Mouse (Mus musculus) stomach, embryonic 14.5 days (tissue): ENCODE results near the gene Snai3. TPM values are rescaled to one million over a fixed set of nuclear protein-coding genes. Genes with fewer than 3 reads are reported as not detected.

Experiments used
- ATAC-seq: fragments of 200-750 bp; cut with Nextera tagmentation; 2 replicates; pipeline ENCODE4 v1.8.0; 2017; ENCODE audit warnings: low read depth, moderate TSS enrichment; ENCODE audit not compliant: insufficient number of reproducible peaks, insufficient read depth, low FRiP score
- H3K27ac ChIP-seq: fragments of 300-500 bp; sonication (generic); 2 replicates; pipeline ENCODE4 v1.5.1; 2014; ENCODE audit warnings: mild to moderate bottlenecking, low read length, moderate library complexity, mixed read lengths
- H3K27me3 ChIP-seq: fragments of 300-500 bp; sonication (generic); 2 replicates; pipeline ENCODE4 v1.6.1; 2014; ENCODE audit warnings: low read length, control low read depth, mixed read lengths; ENCODE audit not compliant: control insufficient read depth, insufficient read depth
- H3K36me3 ChIP-seq: fragments of 300-500 bp; sonication (generic); 2 replicates; pipeline ENCODE4 v1.6.1; 2014; ENCODE audit warnings: mild to moderate bottlenecking, control low read depth, low read length, moderate library complexity, mixed read lengths; ENCODE audit not compliant: control insufficient read depth, insufficient read depth
- H3K4me1 ChIP-seq: fragments of 300-500 bp; sonication (generic); 2 replicates; pipeline ENCODE4 v1.6.1; 2014; ENCODE audit warnings: low read length, control low read depth, mixed read lengths; ENCODE audit not compliant: control insufficient read depth, insufficient read depth
- H3K4me2 ChIP-seq: fragments of 300-500 bp; sonication (generic); replicated peaks from 2 replicates; pipeline ENCODE4 v1.6.1; 2014; ENCODE audit warnings: low read depth, low read length, control low read depth
- H3K4me3 ChIP-seq: fragments of 300-500 bp; sonication (generic); 2 replicates; pipeline ENCODE4 v1.5.1; 2014; ENCODE audit warnings: low read depth, low read length, control low read depth
- H3K9ac ChIP-seq: fragments of 300-500 bp; sonication (generic); replicated peaks from 2 replicates; pipeline ENCODE4 v1.6.1; 2014; ENCODE audit warnings: low read depth, mild to moderate bottlenecking, control low read depth, low read length, moderate library complexity, mixed read lengths
- H3K9me3 ChIP-seq: fragments of 300-500 bp; sonication (generic); 2 replicates; pipeline ENCODE4 v1.6.1; 2016; ENCODE audit warnings: low read depth, low read length, control low read depth; ENCODE audit not compliant: control insufficient read depth
- WGBS: fragments of 180-500 bp; shearing (Covaris S2); extraction: QIAGEN DNeasy Blood & Tissue Kit; methylation state at CpG from one replicate; pipeline ENCODE4 v1.1.7; 2014; 5-methylcytosine and 5-hydroxymethylcytosine counted together
- microRNA-seq: library from miRNA; unstranded; fragments of <30 nt; microRNA quantifications from one replicate; pipeline ENCODE4, GENCODE M21; 2016
- polyA plus RNA-seq: library from polyadenylated mRNA; unstranded; fragments of >200 nt; fragmentation: Nextera tagmentation; extraction: Ambion mirVana; gene quantifications from 2 replicates; pipeline ENCODE4 v1.2.1, GENCODE M21; 2014

Gene Snai3
- polyA plus RNA-seq, 1 experiment from 2014 or later, result 0.39 TPM

- WGBS, result 61% methylated on average over 9 of the region's 9 CpGs
Observed at GRCm38 (mm10) chr8:122419881-122420555, 40.5 kb downstream of the Snai3 start.

GRCm38 (mm10) chr8:122415554-122415953, 45.0 kb downstream of the Snai3 start:
- Histone ChIP-seq H3K27me3 (no peaks in the 10 kb centered on the region), H3K27ac (no peak overlapping the region), H3K36me3 (peaks cover 73% of the 10 kb centered on the region), H3K4me1 (no peaks in the 10 kb centered on the region), H3K9me3 (no peaks in the 10 kb centered on the region), H3K4me2 (no peak overlapping the region), H3K4me3 (no peak overlapping the region), H3K9ac (no peak overlapping the region)
- ATAC-seq, result no peak
- WGBS, result 86% methylated on average over 6 of the region's 6 CpGs

More at GRCm38 (mm10) chr8:122419881-122420555, 40.5 kb downstream of the Snai3 start:
- peaks cover 36% of the 10 kb centered on the region for H3K36me3 ChIP-seq
- H3K27me3 ChIP-seq, result no peaks in the 10 kb centered on the region
- no peak overlapping the region for H3K9ac ChIP-seq
- no peak overlapping the region for H3K4me3 ChIP-seq
- ATAC-seq, result no peak
- no peaks in the 10 kb centered on the region for H3K4me1 ChIP-seq
- H3K4me2 ChIP-seq, result no peak overlapping the region
- no peaks in the 10 kb centered on the region for H3K9me3 ChIP-seq
- H3K27ac ChIP-seq, result no peak overlapping the region

- no peak overlapping the region for H3K9ac ChIP-seq
- no peaks in the 10 kb centered on the region for H3K4me1 ChIP-seq
- no peaks in the 10 kb centered on the region for H3K27me3 ChIP-seq
- H3K9me3 ChIP-seq, result no peaks in the 10 kb centered on the region
- no peak overlapping the region for H3K4me3 ChIP-seq
- ATAC-seq, result no peak
- peaks cover 86% of the 10 kb centered on the region for H3K36me3 ChIP-seq
- no peak overlapping the region for H3K27ac ChIP-seq
- 83% methylated on average over 9 of the region's 9 CpGs for WGBS
- no peak overlapping the region for H3K4me2 ChIP-seq
Observed at GRCm38 (mm10) chr8:122414311-122414710, 46.2 kb downstream of the Snai3 start.

- no peak overlapping the region for H3K4me3 ChIP-seq
- H3K4me2 ChIP-seq, result no peak overlapping the region
- H3K27ac ChIP-seq, result no peak overlapping the region
- ATAC-seq, result no peak
- 93% methylated on average over 7 of the region's 7 CpGs for WGBS
- H3K27me3 ChIP-seq, result no peaks in the 10 kb centered on the region
- H3K9ac ChIP-seq, result no peak overlapping the region
- H3K9me3 ChIP-seq, result no peaks in the 10 kb centered on the region
- peaks cover 83% of the 10 kb centered on the region for H3K36me3 ChIP-seq
- no peaks in the 10 kb centered on the region for H3K4me1 ChIP-seq
Observed at GRCm38 (mm10) chr8:122407678-122408077, 52.9 kb downstream of the Snai3 start.

GRCm38 (mm10) chr8:122405146-122405805, 55.3 kb downstream of the Snai3 start:
- 0 out of 2 replicates have a peak, but pooled peaks have one; percentile 28 for ATAC-seq
- H3K36me3 ChIP-seq, result peaks cover 82% of the 10 kb centered on the region
- H3K4me2 ChIP-seq, result no peak overlapping the region
- H3K27ac ChIP-seq, result no peak overlapping the region
- H3K9me3 ChIP-seq, result no peaks in the 10 kb centered on the region
- no peak overlapping the region for H3K9ac ChIP-seq
- 88% methylated on average over 9 of the region's 9 CpGs for WGBS
- H3K4me1 ChIP-seq, result no peaks in the 10 kb centered on the region
- H3K27me3 ChIP-seq, result no peaks in the 10 kb centered on the region
- H3K4me3 ChIP-seq, result no peak overlapping the region

Small RNA genes within 50 kb of the gene (microRNA-seq; reads per million reads assigned to microRNA genes)
- not detected for gene Gm24366

Other genes with a start within 250 kb of the Snai3 start
- 3.1 TPM in 2 replicates for gene Zfpm1, start 178.6 kb downstream of the Snai3 start, polyA plus RNA-seq
- gene Trhr2, start 100.0 kb downstream of the Snai3 start, polyA plus RNA-seq, result not detected in 2 replicates
- 30.5 and 34.8 TPM in 2 replicates for gene Zc3h18, start 84.1 kb downstream of the Snai3 start, polyA plus RNA-seq
- 0.36 TPM in 1 of 2 replicates, not detected in the other for gene Il17c, start 38.7 kb downstream of the Snai3 start, polyA plus RNA-seq
- 202 and 217 TPM in 2 replicates for gene Cyba, start 27.8 kb downstream of the Snai3 start, polyA plus RNA-seq
- gene Mvd, start 17.3 kb downstream of the Snai3 start, polyA plus RNA-seq, result 38.3 and 42.1 TPM in 2 replicates
- 31.5 and 34.3 TPM in 2 replicates for gene Rnf166, start 15.3 kb upstream of the Snai3 start, polyA plus RNA-seq
- gene Ctu2, start 15.4 kb upstream of the Snai3 start, polyA plus RNA-seq, result 46.4 and 54.0 TPM in 2 replicates
- 15.6 and 24.2 TPM in 2 replicates for gene Piezo1, start 90.6 kb upstream of the Snai3 start, polyA plus RNA-seq
- 34.8 and 36.4 TPM in 2 replicates for gene Cdt1, start 107.3 kb upstream of the Snai3 start, polyA plus RNA-seq
- gene Aprt, start 116.2 kb upstream of the Snai3 start, polyA plus RNA-seq, result 394 and 436 TPM in 2 replicates
- 12.6 and 14.6 TPM in 2 replicates for gene Galns, start 150.7 kb upstream of the Snai3 start, polyA plus RNA-seq
- 55.9 and 66.9 TPM in 2 replicates for gene Trappc2l, start 150.9 kb upstream of the Snai3 start, polyA plus RNA-seq
- not detected in 2 replicates for gene Pabpn1l, start 162.0 kb upstream of the Snai3 start, polyA plus RNA-seq
- 4.1 and 4.4 TPM in 2 replicates for gene Cbfa2t3, start 238.4 kb upstream of the Snai3 start, polyA plus RNA-seq